Mouse (Mus musculus): Measurements from ENCODE around the gene Clec16a.

Clec16a gene

GRCm38 (mm10) chr16:10536323-10536722 lies 8.8 kb upstream of the Clec16a start:
- DNase-seq = no peak

DNA sequence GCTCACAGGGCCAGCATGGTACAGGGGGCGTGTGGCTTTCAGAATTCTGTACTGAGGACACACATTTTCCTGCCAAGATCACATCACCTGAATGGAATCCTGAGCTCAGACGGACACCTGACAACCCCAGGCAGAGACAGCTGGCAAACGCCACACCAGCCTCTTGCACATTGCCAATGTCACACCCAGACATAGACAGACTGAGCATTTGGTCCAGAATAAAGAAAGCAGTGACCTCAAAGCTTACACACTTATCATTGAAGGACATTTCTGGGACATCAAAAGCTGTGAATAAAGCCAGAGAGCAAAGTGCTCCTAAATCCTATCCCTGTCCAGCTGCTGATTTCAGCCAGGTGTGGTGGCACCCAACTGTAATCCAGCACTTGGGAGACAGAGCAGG lies 8.2 kb upstream of the Clec16a start:
- DNase-seq = no peak

GRCm38 (mm10) chr16:10540763-10541597 lies 4.2 kb upstream of the Clec16a start:
- DNase-seq = no peak

- DNase-seq = peak; percentile 42
Observed at GRCm38 (mm10) chr16:10541598-10541930, 3.6 kb upstream of the Clec16a start.

- peak; percentile 51 for DNase-seq
Observed at GRCm38 (mm10) chr16:10542266-10542665, 2.9 kb upstream of the Clec16a start.

GRCm38 (mm10) chr16:10542698-10543365 lies 2.3 kb upstream of the Clec16a start, which contains the start of gene Dexi:
Gene Dexi, minus strand, starts transcription at chr16:10543054.
- DNase-seq = peak; percentile 96

- no peak for DNase-seq
Observed at GRCm38 (mm10) chr16:10546865-10547264, 1.7 kb downstream of the Clec16a start.

- DNase-seq = no peak
Observed at GRCm38 (mm10) chr16:10548938-10549337, 3.8 kb downstream of the Clec16a start.

- DNase-seq = no peak
Observed at GRCm38 (mm10) chr16:10549600-10549999, 4.5 kb downstream of the Clec16a start.

DNA sequence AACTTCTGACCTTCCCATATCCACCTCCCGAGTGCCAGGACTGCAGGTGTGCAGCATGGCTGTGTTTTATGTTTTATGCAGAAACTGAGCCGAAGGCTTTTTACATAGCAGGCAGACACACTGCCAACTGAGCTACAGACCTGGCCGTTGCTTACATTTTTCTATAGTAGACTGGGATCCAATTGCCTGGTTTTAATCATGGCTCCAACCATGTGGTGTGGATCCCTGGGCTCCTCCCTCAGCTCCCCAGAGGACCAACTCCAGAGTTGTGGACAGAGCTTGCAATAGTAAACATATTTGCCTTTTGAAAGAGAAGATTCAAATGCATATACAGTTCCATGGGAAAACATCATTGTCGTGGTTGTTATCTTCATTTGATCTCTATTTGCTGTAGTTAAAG lies 6.5 kb downstream of the Clec16a start:
- DNase-seq = no peak

- no peak for DNase-seq
Observed at GRCm38 (mm10) chr16:10553858-10554257, 8.7 kb downstream of the Clec16a start.

DNA sequence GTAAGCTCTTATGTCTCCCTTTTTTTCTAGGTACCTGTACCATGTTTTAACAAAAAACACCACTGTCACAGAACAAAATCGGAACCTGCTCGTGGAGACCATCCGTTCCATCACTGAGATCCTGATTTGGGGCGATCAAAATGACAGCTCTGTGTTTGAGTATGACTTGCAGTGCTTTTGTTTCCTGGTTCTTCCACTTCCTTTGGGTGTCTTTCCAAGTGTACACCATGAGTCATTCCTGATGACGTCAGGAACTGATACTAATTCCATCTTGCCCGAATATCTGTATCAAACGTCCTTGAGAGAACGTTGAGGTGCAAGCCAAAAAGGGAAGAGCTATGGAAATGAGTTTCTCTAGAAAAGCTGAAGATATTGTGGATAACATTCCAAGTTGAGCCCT lies 14.9 kb downstream of the Clec16a start:
- DNase-seq = no peak

- peak; percentile 76 for DNase-seq
Observed at GRCm38 (mm10) chr16:10565278-10565885, 20.2 kb downstream of the Clec16a start.

GRCm38 (mm10) chr16:10567153-10567552 lies 22.0 kb downstream of the Clec16a start:
- DNase-seq = no peak

DNA sequence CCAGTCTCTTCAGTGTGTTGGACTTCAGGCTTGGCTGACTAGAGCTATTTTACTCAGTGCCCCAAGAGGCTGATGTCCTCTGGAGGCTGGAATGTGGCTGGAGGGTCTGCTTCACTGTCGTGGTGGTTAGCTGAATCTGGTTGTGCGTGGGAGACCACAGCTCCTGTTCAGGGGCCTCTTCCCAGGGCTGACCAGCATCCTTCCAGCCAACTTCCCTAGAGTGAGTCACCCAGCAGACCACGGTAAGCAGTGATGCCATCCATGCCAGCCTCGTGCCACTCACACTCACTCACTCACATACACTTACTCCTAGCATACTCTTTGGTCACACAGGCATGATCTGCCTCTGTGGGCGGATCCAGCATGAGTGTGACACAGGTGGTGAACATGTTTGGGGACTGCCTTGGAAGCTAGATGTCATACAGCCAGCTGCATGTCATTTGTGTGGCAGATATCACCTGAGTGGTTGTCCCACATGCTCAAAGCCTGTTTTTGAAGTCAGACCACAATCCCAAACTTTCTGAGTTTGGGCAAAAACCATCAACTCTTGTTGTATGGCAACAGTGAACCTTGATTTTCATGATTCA lies 24.8 kb downstream of the Clec16a start:
- no peak for DNase-seq

GRCm38 (mm10) chr16:10570708-10571107 lies 25.6 kb downstream of the Clec16a start:
- DNase-seq = peak; percentile 53

- DNase-seq = no peak
Observed at GRCm38 (mm10) chr16:10571820-10572219, 26.7 kb downstream of the Clec16a start.

DNA sequence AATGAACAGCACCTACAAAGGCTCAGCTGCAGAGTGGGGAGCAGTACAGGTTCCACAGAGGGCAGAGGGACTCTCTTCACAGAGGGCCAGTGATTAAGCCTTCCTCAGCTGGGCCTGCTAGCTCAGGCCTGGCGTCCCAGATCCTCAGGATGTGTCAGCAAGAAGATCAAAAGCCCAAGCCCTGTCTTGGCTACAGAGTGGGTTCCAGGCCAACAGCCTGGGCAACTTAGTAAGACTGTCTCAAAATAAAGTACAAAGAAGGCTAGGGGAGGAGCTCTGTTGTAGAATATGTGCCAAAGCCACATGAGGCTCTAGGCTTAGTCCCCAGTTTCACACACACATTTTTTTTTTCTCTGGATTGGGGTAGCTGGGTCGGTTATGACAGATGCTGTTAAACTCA lies 29.8 kb downstream of the Clec16a start:
- no peak for DNase-seq

- no peak for DNase-seq
Observed at GRCm38 (mm10) chr16:10575915-10576314, 30.8 kb downstream of the Clec16a start.

DNA sequence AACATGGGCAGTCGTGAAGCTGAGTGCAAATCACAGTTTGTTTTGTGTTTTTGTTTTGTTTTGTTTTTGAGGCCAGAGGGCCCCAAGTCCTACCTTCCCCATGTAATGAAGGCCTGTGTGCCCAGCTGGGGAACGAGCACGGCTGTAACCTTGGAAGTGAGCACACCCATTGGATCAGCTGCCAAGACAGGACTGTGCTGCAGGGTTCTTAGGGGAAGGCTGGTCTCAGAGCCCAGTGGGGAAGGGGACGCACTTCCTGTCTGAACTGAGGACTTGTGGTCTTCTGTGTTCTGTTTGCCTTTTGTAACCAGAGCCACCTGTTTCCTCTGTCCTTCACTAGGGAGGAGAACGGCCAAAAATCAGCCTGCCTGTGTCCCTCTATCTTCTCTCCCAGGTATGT lies 32.4 kb downstream of the Clec16a start:
- no peak for DNase-seq

DNA sequence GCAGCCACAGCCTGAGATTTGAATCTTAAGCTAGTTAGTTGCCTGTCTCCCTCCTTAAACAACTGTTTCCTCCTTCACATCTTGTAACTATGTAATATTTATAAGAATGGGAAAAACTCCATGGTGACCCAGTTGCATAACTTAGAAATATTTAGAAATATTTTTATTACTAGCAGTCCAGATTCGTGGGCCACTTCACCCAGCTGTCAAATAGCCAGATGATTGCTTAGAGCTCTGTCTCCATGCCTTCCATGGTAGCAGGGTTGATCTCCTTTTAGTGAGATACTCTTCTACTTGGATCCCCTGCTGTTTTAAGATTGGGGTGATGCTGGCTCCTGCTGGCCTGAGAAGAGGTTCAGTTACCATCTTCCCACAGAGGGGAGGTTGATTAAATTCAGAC lies 33.2 kb downstream of the Clec16a start:
- DNase-seq = no peak

- no peak for DNase-seq
Observed at GRCm38 (mm10) chr16:10581234-10581898, 36.2 kb downstream of the Clec16a start.

- DNase-seq = no peak
Observed at GRCm38 (mm10) chr16:10585165-10585564, 40.0 kb downstream of the Clec16a start.

Measured in cerebellum, adult 11 months (tissue).